Mouse (Mus musculus) forelimb bud, embryonic 11.5 days (tissue): ENCODE data around the gene 4933407L21Rik.

Source experiments
- DNase-seq: peaks from one replicate; pipeline ENCODE4 v3.0.0-alpha.2; 2012; ENCODE audit warnings: low read depth, low spot score

4933407L21Rik gene

DNA sequence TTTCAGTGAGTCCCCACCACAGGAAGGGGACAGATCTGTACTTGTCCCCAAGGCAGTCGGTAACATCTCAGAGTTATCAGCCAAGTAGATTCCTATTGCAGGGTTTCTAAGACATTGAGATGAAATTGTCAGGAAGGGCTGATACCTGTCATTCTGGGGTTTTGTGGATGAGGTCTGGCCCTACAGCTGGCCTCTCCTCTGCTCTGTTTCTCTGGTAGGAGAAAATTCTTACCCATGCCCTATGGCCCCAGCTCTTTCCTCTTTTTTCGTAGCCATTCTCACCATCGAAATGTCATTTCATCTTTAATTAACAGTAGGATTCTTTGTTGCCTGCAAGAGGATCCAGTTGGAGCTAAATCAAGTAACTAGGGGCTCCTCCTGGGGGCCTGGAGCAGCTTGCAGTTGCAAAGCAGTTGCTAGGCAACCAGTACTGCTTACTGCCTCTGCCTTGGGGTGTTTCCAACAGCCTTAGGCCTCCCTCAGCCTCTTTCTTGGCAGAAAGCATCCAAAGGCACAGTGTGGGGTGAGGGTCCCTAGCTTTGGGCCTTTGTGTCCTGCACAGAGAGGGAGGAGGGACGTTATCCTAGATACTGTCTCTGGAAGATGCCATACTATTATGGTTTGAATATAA lies at the start of gene 4933407L21Rik:
4933407L21Rik (plus strand) TSS at position 427 of the 631 bp plus-strand sequence.
- no peak for DNase-seq

GRCm38 (mm10) chr1:85882003-85882402 lies 46.3 kb upstream of the 4933407L21Rik start:
- no peak for DNase-seq

- DNase-seq: no peak
Measured at GRCm38 (mm10) chr1:85887221-85887620, 41.1 kb upstream of the 4933407L21Rik start.

- peak; percentile 86 for DNase-seq
Measured at GRCm38 (mm10) chr1:85894231-85894747, 34.0 kb upstream of the 4933407L21Rik start, which contains the start of gene Itm2c. TSS of gene Itm2c (plus strand) at chr1:85894281.

DNA sequence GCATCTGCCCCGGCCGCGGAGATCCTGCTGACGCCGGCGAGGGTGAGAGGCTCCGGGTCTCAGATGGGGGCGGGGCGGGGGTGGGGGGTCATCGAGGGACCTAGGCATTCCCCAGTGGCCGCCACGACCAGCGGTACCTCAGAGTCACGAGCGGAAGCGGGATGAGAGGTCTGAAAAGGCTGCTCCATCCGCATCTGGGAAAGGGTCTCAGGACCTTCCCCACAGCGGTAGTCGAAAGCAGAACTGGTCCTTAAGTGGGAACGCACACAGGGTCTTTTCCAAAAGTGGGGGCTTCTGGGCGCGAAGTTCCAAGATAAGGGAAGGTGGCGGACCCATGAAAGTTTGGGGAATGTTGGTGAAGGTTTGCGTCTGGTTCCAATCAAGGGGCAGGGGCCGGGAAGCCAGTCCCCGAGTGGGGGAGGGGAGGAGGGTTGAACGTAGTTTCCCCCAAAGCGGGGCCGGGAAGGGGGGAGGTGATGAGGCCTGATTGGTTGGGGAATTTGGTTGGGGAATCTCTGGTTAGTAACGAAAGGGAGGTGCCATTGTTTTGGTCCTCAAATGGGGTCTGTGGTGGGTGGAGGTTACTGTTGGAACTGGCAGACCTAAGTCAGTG lies 33.4 kb upstream of the 4933407L21Rik start:
- peak; percentile 92 for DNase-seq

GRCm38 (mm10) chr1:85895391-85895837 lies 32.9 kb upstream of the 4933407L21Rik start:
- DNase-seq: peak; percentile 74

- DNase-seq: no peak
Measured at GRCm38 (mm10) chr1:85896110-85896509, 32.2 kb upstream of the 4933407L21Rik start.

DNA sequence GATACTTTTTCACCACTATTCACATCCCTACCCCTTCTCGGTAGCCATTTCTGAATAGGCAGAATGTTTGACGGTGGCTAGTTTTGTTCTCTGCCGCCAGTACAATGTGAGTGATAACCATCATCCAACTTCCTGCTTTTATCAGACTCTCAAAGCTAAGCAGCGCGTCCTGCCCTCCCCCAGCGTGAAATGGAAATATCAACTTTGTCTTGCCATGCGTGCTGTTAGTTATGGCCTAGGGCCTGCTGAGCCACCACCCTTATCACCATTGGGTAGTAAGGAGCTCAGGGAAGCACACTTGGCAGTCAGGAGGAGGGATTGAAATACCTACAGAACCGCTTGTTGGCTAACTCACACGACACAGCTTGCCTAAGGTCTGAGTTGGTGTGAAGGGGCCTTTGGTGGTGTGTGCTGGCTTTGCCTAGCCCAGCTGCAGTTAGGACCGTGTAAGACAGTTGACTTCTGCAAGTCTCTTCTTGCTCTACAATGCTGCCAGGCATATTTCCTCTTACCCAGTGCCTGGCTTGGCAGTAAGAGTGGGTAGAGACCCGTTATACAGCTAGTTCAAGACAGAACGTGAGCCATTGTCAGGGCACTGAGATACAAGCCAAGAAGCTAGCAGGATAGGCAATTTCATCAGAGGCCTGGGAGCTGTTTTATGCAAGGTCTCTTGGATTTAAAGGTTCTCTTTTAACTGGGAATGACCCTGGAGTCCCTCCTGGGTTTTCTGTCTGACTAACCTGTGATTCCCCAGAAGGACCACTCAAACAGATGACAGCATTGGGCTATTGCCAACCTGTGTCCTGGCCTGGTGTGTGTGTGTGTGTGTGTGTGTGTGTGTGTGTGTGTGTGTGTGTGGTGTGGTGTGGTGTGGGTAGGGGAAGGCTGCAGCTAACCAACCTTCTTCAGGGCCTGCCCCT lies 31.2 kb upstream of the 4933407L21Rik start:
- DNase-seq: no peak

DNA sequence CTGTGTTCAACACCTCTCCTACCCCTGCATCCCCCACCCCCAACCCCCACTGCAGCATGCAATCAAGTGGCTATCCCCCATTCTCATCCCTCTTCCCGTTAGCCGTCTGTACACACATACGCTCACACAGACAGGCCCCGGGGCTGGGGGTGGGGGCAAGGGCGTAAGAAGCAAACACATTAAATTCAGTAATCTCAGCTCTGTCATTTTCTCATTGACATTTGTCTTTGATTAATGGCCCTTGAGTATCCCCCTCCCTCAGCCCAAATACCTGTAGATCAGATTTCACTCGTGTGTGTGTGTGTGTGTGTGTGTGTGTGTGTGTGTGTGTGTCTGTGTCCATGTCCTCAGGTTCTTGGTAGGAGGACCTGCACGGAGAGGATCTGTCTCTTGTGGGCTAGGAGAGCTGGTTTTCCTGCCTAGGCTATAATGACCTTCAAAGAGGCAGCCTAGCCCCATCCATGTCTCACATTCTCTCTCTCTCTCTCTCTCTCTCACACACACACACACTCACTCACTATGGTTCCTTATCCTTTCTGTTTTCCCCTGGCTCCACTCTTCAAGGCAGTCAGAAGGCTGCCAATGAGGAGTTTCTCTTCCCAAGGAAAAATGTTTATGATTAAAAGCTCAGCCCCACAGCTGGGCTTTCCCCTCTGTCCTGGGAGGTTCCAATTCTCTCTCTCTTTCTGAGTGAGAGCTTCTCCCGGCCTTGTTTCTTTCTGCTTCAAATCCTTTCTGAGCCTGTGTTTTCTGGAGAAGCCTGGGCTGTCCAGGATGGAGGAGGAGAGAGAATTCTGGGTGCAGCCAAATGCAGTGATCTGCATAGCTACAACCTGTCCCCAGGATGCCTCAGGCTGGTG lies 30.2 kb upstream of the 4933407L21Rik start:
- DNase-seq: no peak

- no peak for DNase-seq
Measured at GRCm38 (mm10) chr1:85898761-85899387, 29.4 kb upstream of the 4933407L21Rik start.

GRCm38 (mm10) chr1:85899388-85899761 lies 28.9 kb upstream of the 4933407L21Rik start:
- DNase-seq: no peak

DNA sequence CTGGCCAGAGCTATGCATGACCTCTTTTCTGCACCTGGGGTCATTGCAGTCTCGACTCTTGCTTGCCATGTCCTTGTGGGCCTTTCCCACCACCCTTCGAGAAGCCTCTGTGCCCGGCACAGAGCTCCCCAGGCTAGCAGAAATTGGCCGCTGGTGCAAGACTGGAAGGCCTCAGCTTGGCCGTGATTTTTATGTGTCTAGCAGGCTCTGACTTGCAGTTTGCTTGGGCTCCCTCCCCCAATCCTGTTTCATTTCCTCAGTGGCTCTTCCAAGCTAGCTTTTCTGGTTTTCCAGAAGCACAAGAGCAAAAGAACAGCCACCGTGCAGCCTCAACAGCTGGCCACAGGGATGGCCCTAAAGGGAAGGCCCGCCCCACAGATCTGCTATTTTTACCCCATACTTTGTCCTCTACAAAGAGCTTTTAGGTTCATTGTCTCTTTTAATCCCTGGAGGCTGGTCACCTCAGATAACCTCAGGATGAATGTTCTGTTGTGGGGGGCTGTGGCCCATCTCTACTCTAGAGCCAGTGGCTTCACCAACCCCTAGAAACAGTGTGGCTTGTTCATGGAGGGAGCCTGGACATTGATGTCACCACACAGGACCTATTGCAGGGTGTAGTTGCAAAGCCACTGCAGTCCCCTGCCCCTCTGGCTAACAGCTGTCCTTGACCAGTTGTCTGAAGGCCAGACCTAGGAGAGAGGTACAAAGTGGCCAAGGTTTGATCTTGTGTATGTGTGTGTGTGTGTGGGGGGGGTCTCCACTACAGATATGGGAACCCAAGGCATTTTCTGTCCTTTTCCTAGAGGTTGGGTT lies 27.6 kb upstream of the 4933407L21Rik start:
- DNase-seq: no peak

DNA sequence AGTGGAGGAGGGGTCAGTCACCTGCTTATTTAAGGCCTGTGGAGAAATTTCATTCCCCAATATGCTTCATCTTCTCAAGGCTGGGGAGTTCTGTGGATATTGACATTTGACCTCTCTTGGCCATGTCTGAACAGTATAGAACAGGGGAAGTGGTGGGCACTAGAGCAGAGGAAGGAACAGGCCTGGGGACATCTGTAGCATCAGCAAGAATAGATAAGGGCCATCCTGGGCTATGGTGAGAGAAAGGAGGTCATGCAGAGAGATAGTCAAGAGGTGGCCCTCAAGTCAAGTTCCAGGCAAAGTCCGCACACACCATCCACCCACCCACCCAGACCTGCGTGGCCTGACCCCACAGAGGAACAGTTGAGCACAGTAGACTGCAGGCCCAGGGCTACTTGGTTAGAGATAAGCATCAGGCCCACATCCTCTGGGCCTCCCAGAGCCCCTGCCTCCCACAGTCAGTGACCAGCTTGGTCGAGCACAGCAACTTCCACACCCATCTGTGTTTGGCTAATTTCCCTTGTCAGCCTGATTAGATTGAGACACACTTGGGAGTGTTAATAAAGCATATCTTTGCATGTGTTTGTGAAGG lies 26.7 kb upstream of the 4933407L21Rik start:
- DNase-seq: no peak

GRCm38 (mm10) chr1:85902108-85902561 lies 26.1 kb upstream of the 4933407L21Rik start:
- no peak for DNase-seq

DNA sequence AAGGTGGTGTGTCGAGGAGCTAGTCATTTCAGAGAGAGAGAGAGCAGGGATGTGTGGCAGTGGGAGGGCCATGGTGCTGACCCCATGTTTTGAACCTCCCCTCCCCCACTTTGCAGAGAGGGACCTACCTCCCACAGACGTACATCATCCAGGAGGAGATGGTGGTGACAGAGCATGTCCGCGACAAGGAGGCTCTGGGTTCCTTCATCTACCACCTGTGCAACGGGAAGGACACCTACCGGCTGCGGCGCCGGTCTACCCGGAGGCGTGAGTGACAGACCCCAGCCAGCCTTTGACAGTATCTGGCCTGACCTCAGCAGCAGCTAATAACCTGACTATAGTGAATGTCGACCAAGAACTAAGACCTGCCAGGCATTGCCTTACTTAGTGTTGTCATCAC lies 21.4 kb upstream of the 4933407L21Rik start:
- no peak for DNase-seq

DNA sequence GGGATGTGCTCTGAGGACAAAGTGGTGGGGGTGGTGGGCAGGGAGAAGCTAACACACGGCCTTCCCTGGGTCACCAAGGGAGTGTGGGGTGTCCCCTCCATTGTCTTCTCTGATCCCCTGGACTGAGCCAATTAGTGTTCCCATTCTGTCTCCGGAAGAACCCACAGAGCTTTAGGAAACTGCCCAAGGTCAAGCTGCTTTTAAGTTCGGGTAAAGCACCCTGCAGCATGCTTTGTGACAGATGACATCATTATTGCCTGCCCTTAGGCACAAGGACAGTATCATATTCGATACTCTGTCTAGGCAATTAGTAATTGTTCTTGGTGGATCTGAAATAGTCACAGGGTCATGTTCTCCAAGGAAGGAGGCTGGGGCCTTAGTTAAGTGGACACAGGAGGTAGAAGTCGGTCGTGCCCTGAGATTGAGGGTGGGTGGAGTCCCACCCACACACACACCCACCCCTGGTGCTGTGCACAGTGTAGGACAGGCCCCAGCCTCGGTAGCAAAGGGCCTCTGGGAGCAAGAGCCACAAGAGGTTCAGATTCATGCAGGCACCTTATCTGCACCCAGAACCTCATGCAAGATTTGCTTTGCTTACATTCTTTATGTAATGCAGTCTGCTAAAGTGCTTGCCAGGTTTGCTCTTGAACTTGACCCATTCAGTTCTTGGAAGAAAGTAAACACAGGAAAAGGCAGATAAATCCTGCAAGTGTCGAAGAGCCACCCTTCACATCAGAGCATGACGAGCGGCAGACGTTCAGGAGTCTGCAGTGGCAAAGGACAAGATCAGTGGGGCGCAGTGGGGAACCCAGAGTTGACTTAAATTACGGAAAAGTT lies 19.3 kb upstream of the 4933407L21Rik start:
- DNase-seq: no peak

DNA sequence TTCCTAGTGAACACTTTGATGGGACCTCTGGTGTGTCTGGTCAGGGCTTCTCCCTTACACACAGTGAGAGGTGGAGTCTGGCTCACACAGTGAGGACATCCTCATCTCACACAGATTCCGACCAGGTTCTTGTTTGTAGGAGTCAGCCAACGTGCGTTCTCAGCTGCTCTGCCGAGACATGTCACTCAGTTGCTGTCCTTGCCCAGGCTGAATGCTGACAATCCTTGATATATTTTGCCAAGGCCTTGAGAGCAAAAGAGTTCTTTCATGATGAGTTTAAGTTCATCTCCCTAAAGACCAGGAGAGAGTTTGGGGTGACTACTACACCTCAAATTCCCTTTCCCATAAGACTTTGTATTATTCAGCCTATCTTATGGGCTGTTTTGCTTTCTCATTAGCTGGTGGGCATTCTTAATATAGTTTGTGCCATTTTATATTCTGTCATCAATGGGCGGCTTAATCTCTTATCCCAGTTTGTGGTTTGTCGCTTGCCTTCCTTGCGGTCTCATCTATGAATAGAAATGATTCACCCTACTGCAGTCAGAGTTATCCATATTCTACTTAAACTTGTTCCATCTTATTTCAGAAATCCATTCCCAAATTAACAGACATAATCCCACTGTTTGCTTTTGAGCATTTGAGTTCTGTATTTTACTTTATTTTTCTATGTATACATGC lies 15.1 kb upstream of the 4933407L21Rik start:
- no peak for DNase-seq

DNA sequence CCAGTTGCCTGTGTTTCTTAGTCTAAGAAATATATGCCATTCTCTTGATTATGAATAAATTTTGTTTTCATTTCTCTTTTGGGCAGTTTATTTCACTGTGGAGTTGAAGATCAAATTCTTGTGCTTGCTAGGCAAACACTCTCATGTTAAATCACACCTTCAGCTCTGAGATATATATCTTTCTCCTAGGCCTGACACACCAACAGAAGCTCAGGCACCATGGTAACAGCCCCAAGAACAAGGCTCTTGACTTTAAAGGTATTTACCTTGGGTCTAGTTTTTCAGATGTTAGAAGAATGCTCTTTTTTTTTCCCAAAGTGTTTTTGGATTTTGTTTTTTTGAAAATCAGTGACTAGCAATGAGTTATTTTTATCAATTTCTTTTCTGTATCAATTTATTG lies 12.4 kb upstream of the 4933407L21Rik start:
- DNase-seq: no peak
